ENCODE assay signal across 26 mouse cellular contexts in the genomic region with DNA sequence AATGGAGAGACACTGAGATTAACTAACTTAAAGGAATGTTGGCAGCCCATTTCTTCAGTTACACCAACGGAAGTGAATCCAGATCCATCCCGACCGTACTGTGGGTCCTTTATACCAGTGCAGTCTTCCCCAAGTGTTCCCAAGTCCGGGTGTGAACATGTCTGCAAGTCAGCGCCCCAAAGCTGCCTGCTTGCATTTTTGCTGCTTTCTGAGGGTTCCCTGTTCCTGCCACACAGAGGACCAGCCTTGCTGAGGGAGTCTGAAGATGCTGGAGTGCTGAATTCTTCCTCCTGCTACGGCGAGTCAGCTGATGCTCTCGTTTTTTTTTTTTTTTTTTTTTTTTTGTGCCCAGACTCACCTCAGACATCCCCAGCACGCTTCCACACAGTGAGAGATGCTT. TPM values are rescaled to one million over a fixed set of nuclear protein-coding genes. Genes with fewer than 3 reads are reported as not detected.
A peak's percentile ranks its signal among the peaks of the same experiment; 100 is the strongest.
DNase-seq lines count a peak whose midpoint lies in the region; ATAC-seq and TF ChIP-seq lines count a peak whose summit lies in the region.
"Had no signal": no experiment of that assay in that cellular context is flagged by ENCODE, and none has a peak within 500 bp of the region (broad histone marks: within the 10 kb centered on the region; RNA-seq: fewer than 3 reads in every experiment).

No protein-coding gene starts in this region.

- peak; percentile 97 for DNase-seq in heart, adult 11 months
- no peak for DNase-seq in liver, adult 2 months (ENCODE audit: extremely low read depth, low read depth, low spot score)
- DNase-seq in liver: no peak
- no peak for DNase-seq in forebrain, embryonic 14.5 days (ENCODE audit: low spot score)
- DNase-seq: cerebellum, adult 11 months; cerebellum, adult 8-10 months; cerebellum, postnatal 14 days; embryo, embryonic 11 days; heart, postnatal 14 days; kidney, adult 18-20 months had no signal

- no peaks in the 10 kb centered on the region for H3K9me3 ChIP-seq in heart, embryonic 12.5 days (replicated peaks)
- no peaks in the 10 kb centered on the region for H3K9me3 ChIP-seq in forebrain, embryonic 14.5 days (replicated peaks; ENCODE audit: control insufficient read depth, low read length)
- H3K9me3 ChIP-seq: embryonic facial prominence, embryonic 15.5 days; forebrain, embryonic 10.5 days; forebrain, embryonic 15.5 days; G1E; heart, embryonic 10.5 days; heart, embryonic 15.5 days; hindbrain, embryonic 10.5 days; intestine, embryonic 15.5 days had no signal

- H3K4me2 ChIP-seq in heart, embryonic 12.5 days: no peak overlapping the region
- H3K4me2 ChIP-seq in forebrain, embryonic 14.5 days (ENCODE audit: low read length): no peak overlapping the region
- H3K4me2 ChIP-seq: embryonic facial prominence, embryonic 15.5 days; forebrain, embryonic 15.5 days; heart, embryonic 15.5 days; hindbrain, embryonic 14.5 days had no signal

- no peaks in the 10 kb centered on the region for H3K27me3 ChIP-seq in heart, embryonic 12.5 days (replicated peaks)
- H3K27me3 ChIP-seq in liver, adult 2 months (ENCODE audit: control insufficient read depth, insufficient read depth, low read length): no peaks in the 10 kb centered on the region
- H3K27me3 ChIP-seq in forebrain, embryonic 14.5 days (replicated peaks; ENCODE audit: control insufficient read depth, insufficient read depth, low read length): no peaks in the 10 kb centered on the region
- H3K27me3 ChIP-seq: embryonic facial prominence, embryonic 15.5 days; forebrain, embryonic 15.5 days; heart, embryonic 15.5 days; intestine, embryonic 15.5 days had no signal

- no peak overlapping the region for H3K4me3 ChIP-seq in heart, embryonic 12.5 days
- no peak overlapping the region for H3K4me3 ChIP-seq in liver, adult 2 months (ENCODE audit: insufficient read depth, low read depth, low read length)
- peak overlapping the region; percentile 2; the same call in 1 of the 2 replicates for H3K4me3 ChIP-seq in bone marrow macrophage, adult 2 months (ENCODE audit: insufficient read depth, low read length)
- no peak overlapping the region for H3K4me3 ChIP-seq in macrophage (ENCODE audit: inconsistent target)
- H3K4me3 ChIP-seq in forebrain, embryonic 14.5 days (ENCODE audit: low read depth, low read length): no peak overlapping the region
- H3K4me3 ChIP-seq: embryonic facial prominence, embryonic 15.5 days; erythroblast, embryonic 14.5 days; forebrain, embryonic 10.5 days; forebrain, embryonic 15.5 days; heart, embryonic 10.5 days; heart, embryonic 15.5 days; hindbrain, embryonic 10.5 days; intestine, embryonic 15.5 days had no signal

- no peaks in the 10 kb centered on the region for H3K36me3 ChIP-seq in heart, embryonic 12.5 days
- H3K36me3 ChIP-seq in liver, adult 2 months (ENCODE audit: control insufficient read depth, insufficient read depth, low read length): peaks cover 1% of the 10 kb centered on the region; the same call in 1 of the 2 replicates
- H3K36me3 ChIP-seq in macrophage (ENCODE audit: inconsistent target): no peaks in the 10 kb centered on the region
- H3K36me3 ChIP-seq in forebrain, embryonic 14.5 days (ENCODE audit: control insufficient read depth, insufficient read depth, low read length): no peaks in the 10 kb centered on the region
- H3K36me3 ChIP-seq: embryonic facial prominence, embryonic 15.5 days; forebrain, embryonic 10.5 days; forebrain, embryonic 15.5 days; G1E; heart, embryonic 10.5 days; heart, embryonic 15.5 days; hindbrain, embryonic 10.5 days; intestine, embryonic 15.5 days had no signal

- ATAC-seq in heart, embryonic 12.5 days (ENCODE audit: insufficient number of reproducible peaks, low FRiP score): no peak
- ATAC-seq in forebrain, embryonic 14.5 days: no peak
- ATAC-seq: forebrain, embryonic 15.5 days had no signal

- WGBS in heart, embryonic 12.5 days: 65% methylated on average over 9 of the region's 9 CpGs
- WGBS in liver, adult 2 months: 43% methylated on average over 8 of the region's 9 CpGs
- 75% methylated on average over 6 of the region's 9 CpGs for WGBS in macrophage (ENCODE audit: missing documents)
- WGBS in forebrain, embryonic 14.5 days: 65% methylated on average over 9 of the region's 9 CpGs

- peaks cover 5% of the 10 kb centered on the region; the same call in 1 of the 2 replicates for H3K79me2 ChIP-seq in liver, adult 2 months (ENCODE audit: control insufficient read depth, insufficient read depth, low read length)
- peaks cover 62% of the 10 kb centered on the region for H3K79me2 ChIP-seq in macrophage (ENCODE audit: inconsistent target)

- no peak overlapping the region for H3K27ac ChIP-seq in heart, embryonic 12.5 days (ENCODE audit: poor library complexity, severe bottlenecking)
- H3K27ac ChIP-seq in liver, adult 2 months (replicated peaks; ENCODE audit: insufficient read depth, low read depth, low read length): peak overlapping the region; percentile 80
- peak overlapping the region; percentile 98 for H3K27ac ChIP-seq in bone marrow macrophage, adult 2 months (ENCODE audit: insufficient read depth, low read depth, low read length)
- H3K27ac ChIP-seq in macrophage: peak overlapping the region; percentile 98
- no peak overlapping the region for H3K27ac ChIP-seq in forebrain, embryonic 14.5 days (ENCODE audit: low read depth, low read length)
- H3K27ac ChIP-seq: forebrain, embryonic 10.5 days; forebrain, embryonic 15.5 days; heart, embryonic 10.5 days; heart, embryonic 15.5 days; hindbrain, embryonic 10.5 days; hindbrain, embryonic 14.5 days had no signal

- peaks cover 4% of the 10 kb centered on the region; the same call in 1 of the 2 replicates for H3K4me1 ChIP-seq in heart, embryonic 12.5 days (replicated peaks)
- H3K4me1 ChIP-seq in liver, adult 2 months (ENCODE audit: control insufficient read depth, insufficient read depth, low read length): peaks cover 20% of the 10 kb centered on the region
- H3K4me1 ChIP-seq in bone marrow macrophage, adult 2 months (ENCODE audit: control insufficient read depth, insufficient read depth, low read length): peaks cover 36% of the 10 kb centered on the region
- no peaks in the 10 kb centered on the region for H3K4me1 ChIP-seq in forebrain, embryonic 14.5 days (ENCODE audit: control insufficient read depth, insufficient read depth, low read length)
- H3K4me1 ChIP-seq: forebrain, embryonic 10.5 days; heart, embryonic 10.5 days had no signal

- no peak for TF ChIP-seq CTCF in liver, adult 2 months (IDR thresholded peaks at IDR 0.05; ENCODE audit: low read depth, low read length)
- TF ChIP-seq CTCF in bone marrow macrophage, adult 2 months (IDR thresholded peaks at IDR 0.05; ENCODE audit: low read depth, low read length): no peak

- no peak for TF ChIP-seq POLR2A in liver, adult 2 months (IDR thresholded peaks at IDR 0.05; ENCODE audit: extremely low read depth, insufficient read depth, low read length)
- no peak for TF ChIP-seq POLR2A in bone marrow macrophage, adult 2 months (IDR thresholded peaks at IDR 0.05; ENCODE audit: borderline replicate concordance, low read depth, low read length)

- H3K9ac ChIP-seq in heart, embryonic 12.5 days: no peak overlapping the region
- peak overlapping the region; percentile 47; the same call in 1 of the 2 replicates for H3K9ac ChIP-seq in liver, adult 2 months (ENCODE audit: low read depth, low read length)
- H3K9ac ChIP-seq in forebrain, embryonic 14.5 days (ENCODE audit: low read length): no peak overlapping the region
- H3K9ac ChIP-seq: embryonic facial prominence, embryonic 15.5 days; forebrain, embryonic 15.5 days; heart, embryonic 15.5 days; hindbrain, embryonic 14.5 days; intestine, embryonic 15.5 days had no signal

RNA-seq across cellular contexts. Expression of a gene that starts 4.0 kb away (rescaled TPM):
- polyA plus RNA-seq in heart, embryonic 12.5 days (2016; fragmentation: Nextera tagmentation; extraction: Ambion mirVana): 2.0 and 3.2 TPM in 2 replicates
- total RNA-seq in liver, adult 2 months (2014; rRNA removed): 224 and 249 TPM in 2 replicates
- 541 and 671 TPM in 2 replicates for polyA plus RNA-seq in liver, adult 2 months (2012; rRNA removed)
- polyA plus RNA-seq in bone marrow macrophage, adult 2 months (2012; ENCODE audit: insufficient read depth, insufficient read length, missing spikeins): 31.9 and 39.4 TPM in 2 replicates
- total RNA-seq in macrophage (2018; cell fraction: chromatin; rRNA removed): 10 to 100 TPM in 4 of 26 experiments, 1 to 10 TPM in 21, not detected in 1; 1.2 to 19.8 (median 5.1) TPM
- 10 to 100 TPM; 11.7 to 37.1 (median 18.0) TPM for total RNA-seq in macrophage (2018; cell fraction: cytosol; rRNA removed)
- 10 to 100 TPM in 18 of 26 experiments, 1 to 10 TPM in 8; 4.6 to 33.5 (median 11.8) TPM for total RNA-seq in macrophage (2018; cell fraction: nucleus; rRNA removed)
- polyA plus RNA-seq in macrophage (2018): 15.6 to 41.8 TPM (median 23.3 TPM) in 3 replicates
- polyA plus RNA-seq in forebrain, embryonic 14.5 days (2014; fragmentation: Nextera tagmentation; extraction: Ambion mirVana): 2.2 and 2.8 TPM in 2 replicates
- polyA plus RNA-seq: erythroblast, embryonic 14.5 days; G1E had no signal

RNA-seq across cellular contexts. Expression of a gene that starts 4.0 kb away (rescaled TPM):
- 13.7 and 15.0 TPM in 2 replicates for polyA plus RNA-seq in heart, embryonic 12.5 days (2016; fragmentation: Nextera tagmentation; extraction: Ambion mirVana)
- total RNA-seq in liver, adult 2 months (2014; rRNA removed): 1,910 and 2,134 TPM in 2 replicates
- polyA plus RNA-seq in liver, adult 2 months (2012; rRNA removed): 1,816 and 2,115 TPM in 2 replicates
- polyA plus RNA-seq in bone marrow macrophage, adult 2 months (2012; ENCODE audit: insufficient read depth, insufficient read length, missing spikeins): 164 and 169 TPM in 2 replicates
- 10 to 100 TPM in 5 of 26 experiments, 1 to 10 TPM in 18, under 1 TPM in 3; 0.58 to 32.5 (median 4.5) TPM for total RNA-seq in macrophage (2018; cell fraction: chromatin; rRNA removed)
- 100 to 1,000 TPM in 11 of 26 experiments, 10 to 100 TPM in 15; 48.9 to 175 (median 76.0) TPM for total RNA-seq in macrophage (2018; cell fraction: cytosol; rRNA removed)
- 10 to 100 TPM; 11.5 to 94.0 (median 37.5) TPM for total RNA-seq in macrophage (2018; cell fraction: nucleus; rRNA removed)
- polyA plus RNA-seq in macrophage (2018): 71.8 to 173 TPM (median 117 TPM) in 3 replicates
- 11.5 and 14.2 TPM in 2 replicates for polyA plus RNA-seq in forebrain, embryonic 14.5 days (2014; fragmentation: Nextera tagmentation; extraction: Ambion mirVana)
- polyA plus RNA-seq: G1E had no signal

RNA-seq across cellular contexts. Expression of a gene that starts 19.3 kb away (rescaled TPM):
- polyA plus RNA-seq in heart, embryonic 12.5 days (2016; fragmentation: Nextera tagmentation; extraction: Ambion mirVana): not detected in 2 replicates
- not detected in 2 replicates for total RNA-seq in liver, adult 2 months (2014; rRNA removed)
- not detected in 2 replicates for polyA plus RNA-seq in liver, adult 2 months (2012; rRNA removed)
- polyA plus RNA-seq in bone marrow macrophage, adult 2 months (2012; ENCODE audit: insufficient read depth, insufficient read length, missing spikeins): not detected in 2 replicates
- total RNA-seq in macrophage (2018; cell fraction: chromatin; rRNA removed): not detected
- total RNA-seq in macrophage (2018; cell fraction: cytosol; rRNA removed): under 1 TPM in 1 of 26 experiments, not detected in 25; 0.11 TPM
- total RNA-seq in macrophage (2018; cell fraction: nucleus; rRNA removed): not detected
- not detected in 3 replicates for polyA plus RNA-seq in macrophage (2018)
- not detected in 2 replicates for polyA plus RNA-seq in forebrain, embryonic 14.5 days (2014; fragmentation: Nextera tagmentation; extraction: Ambion mirVana)
- total RNA-seq: adrenal gland, postnatal 10 days; common myeloid progenitor, adult 5-6 weeks; heart, postnatal 14 days had no signal
- polyA plus RNA-seq: embryonic facial prominence, embryonic 11.5 days; embryonic facial prominence, embryonic 15.5 days; erythroblast, embryonic 14.5 days; forebrain, embryonic 10.5 days; forebrain, embryonic 15.5 days; G1E; heart, embryonic 15.5 days; hindbrain, embryonic 10.5 days; hindbrain, embryonic 14.5 days; intestine, embryonic 15.5 days had no signal

RNA-seq across cellular contexts. Expression of a gene that starts 20.7 kb away (rescaled TPM):
- polyA plus RNA-seq in heart, embryonic 12.5 days (2016; fragmentation: Nextera tagmentation; extraction: Ambion mirVana): not detected in 2 replicates
- total RNA-seq in liver, adult 2 months (2014; rRNA removed): not detected in 2 replicates
- polyA plus RNA-seq in liver, adult 2 months (2012; rRNA removed): not detected in 2 replicates
- polyA plus RNA-seq in bone marrow macrophage, adult 2 months (2012; ENCODE audit: insufficient read depth, insufficient read length, missing spikeins): not detected in 2 replicates
- not detected for total RNA-seq in macrophage (2018; cell fraction: chromatin; rRNA removed)
- total RNA-seq in macrophage (2018; cell fraction: cytosol; rRNA removed): not detected
- not detected for total RNA-seq in macrophage (2018; cell fraction: nucleus; rRNA removed)
- polyA plus RNA-seq in macrophage (2018): not detected in 3 replicates
- not detected in 2 replicates for polyA plus RNA-seq in forebrain, embryonic 14.5 days (2014; fragmentation: Nextera tagmentation; extraction: Ambion mirVana)
- total RNA-seq: adrenal gland, postnatal 10 days; common myeloid progenitor, adult 5-6 weeks; heart, postnatal 14 days had no signal
- polyA plus RNA-seq: embryonic facial prominence, embryonic 11.5 days; embryonic facial prominence, embryonic 15.5 days; erythroblast, embryonic 14.5 days; forebrain, embryonic 10.5 days; forebrain, embryonic 15.5 days; G1E; heart, embryonic 10.5 days; heart, embryonic 15.5 days; hindbrain, embryonic 14.5 days; intestine, embryonic 15.5 days had no signal

RNA-seq across cellular contexts. Expression of a gene that starts 28.8 kb away (rescaled TPM):
- polyA plus RNA-seq in heart, embryonic 12.5 days (2016; fragmentation: Nextera tagmentation; extraction: Ambion mirVana): 0.29 TPM in 1 of 2 replicates, not detected in the other
- total RNA-seq in liver, adult 2 months (2014; rRNA removed): 1.1 and 1.2 TPM in 2 replicates
- polyA plus RNA-seq in liver, adult 2 months (2012; rRNA removed): 0.57 and 1.0 TPM in 2 replicates
- 25.6 and 26.6 TPM in 2 replicates for polyA plus RNA-seq in bone marrow macrophage, adult 2 months (2012; ENCODE audit: insufficient read depth, insufficient read length, missing spikeins)
- 1 to 10 TPM in 9 of 26 experiments, under 1 TPM in 8, not detected in 9; 0.25 to 4.6 (median 1.0) TPM for total RNA-seq in macrophage (2018; cell fraction: chromatin; rRNA removed)
- total RNA-seq in macrophage (2018; cell fraction: cytosol; rRNA removed): 10 to 100 TPM in 18 of 26 experiments, 1 to 10 TPM in 8; 5.1 to 18.7 (median 13.1) TPM
- 10 to 100 TPM in 7 of 26 experiments, 1 to 10 TPM in 18, under 1 TPM in 1; 0.89 to 20.6 (median 6.0) TPM for total RNA-seq in macrophage (2018; cell fraction: nucleus; rRNA removed)
- polyA plus RNA-seq in macrophage (2018): 3.8 to 24.3 TPM (median 17.6 TPM) in 3 replicates
- polyA plus RNA-seq in forebrain, embryonic 14.5 days (2014; fragmentation: Nextera tagmentation; extraction: Ambion mirVana): 0.33 and 1.3 TPM in 2 replicates
- polyA plus RNA-seq: embryonic facial prominence, embryonic 11.5 days; hindbrain, embryonic 10.5 days had no signal

Comparison
In these comparisons a context has a peak if more than half of its experiments do, and no peak if none do; other contexts are left out.
1. H3K27ac ChIP-seq: peak in liver, adult 2 months (single experiment), bone marrow macrophage, adult 2 months (single experiment) and macrophage (single experiment); none in heart, embryonic 12.5 days (single experiment) and forebrain, embryonic 14.5 days (single experiment).
2. RNA of a gene that starts 4.0 kb away (polyA plus RNA-seq): 541 to 671 TPM in liver, adult 2 months; 31.9 to 39.4 TPM in bone marrow macrophage, adult 2 months, 15.6 to 41.8 TPM in macrophage, 2.0 to 3.2 TPM in heart, embryonic 12.5 days and 2.2 to 2.8 TPM in forebrain, embryonic 14.5 days; every median in the first group is over 10 times any median in the second.
3. RNA of a gene that starts 4.0 kb away (polyA plus RNA-seq): 1,816 to 2,115 TPM in liver, adult 2 months; 164 to 169 TPM in bone marrow macrophage, adult 2 months, 71.8 to 173 TPM in macrophage, 13.7 to 15.0 TPM in heart, embryonic 12.5 days and 11.5 to 14.2 TPM in forebrain, embryonic 14.5 days; every median in the first group is over 10 times any median in the second.